In the genomic region with DNA sequence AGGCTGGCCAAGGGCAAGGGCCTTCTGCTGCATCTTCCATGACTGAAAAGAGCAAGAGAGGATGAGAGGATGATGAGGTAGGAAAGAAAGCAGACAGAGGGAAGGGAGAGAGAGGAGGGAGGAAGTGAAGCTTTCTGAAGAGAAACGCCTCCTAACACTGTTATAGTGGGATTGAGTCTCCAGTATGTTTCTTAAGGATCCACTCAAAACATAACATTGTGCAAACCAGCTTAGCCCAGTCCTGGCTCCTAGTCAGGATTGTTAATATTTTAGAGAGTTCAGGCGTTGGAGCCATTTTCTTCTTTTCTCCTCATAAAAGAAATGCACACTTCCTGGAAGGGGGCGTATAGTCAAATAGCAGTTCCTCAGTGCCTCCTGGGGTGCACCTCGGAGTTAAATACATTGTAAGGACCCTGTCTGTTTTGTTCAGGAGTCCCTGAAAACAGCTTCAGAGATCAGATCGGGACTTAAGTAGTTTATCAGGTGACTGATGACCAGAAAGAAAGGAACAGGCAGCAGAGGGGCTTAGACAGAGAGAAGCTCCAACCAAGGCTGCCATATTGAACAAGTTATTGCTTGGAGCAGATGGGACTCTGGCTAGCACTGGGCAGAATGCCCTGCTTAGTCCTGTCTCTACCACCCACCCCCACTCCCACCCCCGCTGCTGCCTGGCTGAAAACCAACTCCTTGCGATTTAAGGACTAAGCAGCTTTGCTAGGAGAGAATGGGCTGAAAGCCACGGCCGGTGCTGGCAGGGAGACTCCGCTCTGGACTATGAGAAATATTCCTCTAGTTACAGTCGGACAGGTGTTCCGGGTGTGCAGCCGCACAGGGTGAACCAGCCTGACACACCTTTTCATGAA, we compare ENCODE assay signal across 7 mouse cellular contexts.
DNase-seq lines count a peak whose midpoint lies in the region; ATAC-seq and TF ChIP-seq lines count a peak whose summit lies in the region.

No protein-coding gene starts in this region.

- TF ChIP-seq CTCF in forebrain, postnatal 0 days (IDR thresholded peaks at IDR 0.05; ENCODE audit: low read depth): no peak

- no peaks in the 10 kb centered on the region for H3K36me3 ChIP-seq in forebrain, postnatal 0 days (ENCODE audit: insufficient read depth)
- no peaks in the 10 kb centered on the region for H3K36me3 ChIP-seq in stomach, embryonic 14.5 days (ENCODE audit: control insufficient read depth, insufficient read depth, low read length)

- no peak overlapping the region for H3K4me3 ChIP-seq in forebrain, postnatal 0 days (ENCODE audit: low read depth, low read length)
- H3K4me3 ChIP-seq in stomach, embryonic 14.5 days (ENCODE audit: low read depth, low read length): no peak overlapping the region

- ATAC-seq in forebrain, postnatal 0 days: peak; percentile 73
- 0 out of 2 replicates have a peak, but pooled peaks have one; percentile 14 for ATAC-seq in stomach, embryonic 14.5 days (ENCODE audit: insufficient number of reproducible peaks, insufficient read depth, low FRiP score, low read depth)

- no peak overlapping the region for H3K9ac ChIP-seq in forebrain, postnatal 0 days
- H3K9ac ChIP-seq in stomach, embryonic 14.5 days (replicated peaks; ENCODE audit: low read depth, low read length): no peak overlapping the region

- peaks cover 5% of the 10 kb centered on the region; the same call in 1 of the 2 replicates for H3K4me1 ChIP-seq in forebrain, postnatal 0 days (ENCODE audit: insufficient read depth)
- H3K4me1 ChIP-seq in stomach, embryonic 14.5 days (ENCODE audit: control insufficient read depth, insufficient read depth, low read length): no peaks in the 10 kb centered on the region

- no peaks in the 10 kb centered on the region for H3K9me3 ChIP-seq in forebrain, postnatal 0 days (ENCODE audit: low read length)
- no peaks in the 10 kb centered on the region for H3K9me3 ChIP-seq in stomach, embryonic 14.5 days (ENCODE audit: control insufficient read depth, low read depth, low read length)

- WGBS in forebrain, postnatal 0 days: 44% methylated on average over 13 of the region's 13 CpGs
- 65% methylated on average over 13 of the region's 13 CpGs for WGBS in stomach, embryonic 14.5 days

- no peak overlapping the region; the same call in 1 of the 2 replicates for H3K4me2 ChIP-seq in forebrain, postnatal 0 days (ENCODE audit: low read depth)
- H3K4me2 ChIP-seq in stomach, embryonic 14.5 days (replicated peaks; ENCODE audit: low read depth, low read length): no peak overlapping the region

- peak; percentile 9 for DNase-seq in ovary, postnatal 36 days (ENCODE audit: low spot score)
- DNase-seq in ovary, postnatal 10 days (ENCODE audit: low spot score): no peak
- DNase-seq in forebrain, postnatal 0 days: peak; percentile 75
- DNase-seq in left cerebral cortex, adult 9 months (ENCODE audit: low spot score in 2 of 2): peak; percentile 14 to 58
- no peak for DNase-seq in heart, postnatal 4 days
- no peak for DNase-seq in urinary bladder, postnatal 10 days (ENCODE audit: low spot score)

- no peak overlapping the region for H3K27ac ChIP-seq in forebrain, postnatal 0 days (ENCODE audit: low read depth, low read length)
- H3K27ac ChIP-seq in stomach, embryonic 14.5 days (ENCODE audit: low read length): no peak overlapping the region

- H3K27me3 ChIP-seq in forebrain, postnatal 0 days (ENCODE audit: insufficient read depth, low read length): no peaks in the 10 kb centered on the region
- H3K27me3 ChIP-seq in stomach, embryonic 14.5 days (ENCODE audit: control insufficient read depth, insufficient read depth, low read length): no peaks in the 10 kb centered on the region

Comparison
In these comparisons a context has a peak if more than half of its experiments do, and no peak if none do; other contexts are left out.
1. DNase-seq: peak in ovary, postnatal 36 days (single experiment), forebrain, postnatal 0 days (single experiment) and left cerebral cortex, adult 9 months (2 of 2); none in ovary, postnatal 10 days (single experiment), heart, postnatal 4 days (single experiment) and urinary bladder, postnatal 10 days (single experiment).